Mouse (Mus musculus) liver, embryonic 14.5 days (tissue): ENCODE results near the gene Svip. TPM values are rescaled to one million over a fixed set of nuclear protein-coding genes. Genes with fewer than 3 reads are reported as not detected.

Experiments
- ATAC-seq: fragments of 200-750 bp; cut with Nextera tagmentation; 2 replicates; pipeline ENCODE4 v1.8.0; 2017; ENCODE audit warnings: moderate number of reproducible peaks, mild to moderate bottlenecking, moderate library complexity; ENCODE audit not compliant: insufficient read depth
- DNase-seq, 3 experiments: peaks; one replicate each; pipeline ENCODE4 v3.0.0-alpha.2; 2012 to 2013; ENCODE audit warnings: low read depth in 3 of 3, low spot score in 3 of 3
- H3K27ac ChIP-seq: fragments of 300-500 bp; sonication (generic); 2 replicates; pipeline ENCODE4 v1.5.1; 2014; ENCODE audit warnings: moderate library complexity, mild to moderate bottlenecking, control low read depth, inconsistent platforms
- H3K27me3 ChIP-seq: fragments of 300-500 bp; sonication (generic); 2 replicates; pipeline ENCODE4 v1.6.1; 2014; ENCODE audit warnings: mild to moderate bottlenecking, low read length, moderate library complexity; ENCODE audit not compliant: control insufficient read depth, insufficient read depth
- H3K36me3 ChIP-seq: fragments of 300-500 bp; sonication (generic); replicated peaks from 2 replicates; pipeline ENCODE4 v1.6.1; 2014; ENCODE audit warnings: low read depth; ENCODE audit not compliant: control insufficient read depth, insufficient read depth
- H3K4me1 ChIP-seq, 2 experiments: fragments of 200-500 bp in 1 of 2; fragments of 300-500 bp in 1 of 2; sonication (generic) in 1 of 2; replicated peaks; 2 replicates each; pipeline ENCODE4 v1.6.1; 2012 to 2014; ENCODE audit warnings: antibody characterized with exemption in 1 of 2, inconsistent platforms in 1 of 2, low read length in 1 of 2; ENCODE audit not compliant: control insufficient read depth in 2 of 2, insufficient read depth in 2 of 2
- H3K4me2 ChIP-seq: fragments of 300-500 bp; sonication (generic); 2 replicates; pipeline ENCODE4 v1.6.1; 2014; ENCODE audit warnings: low read depth, mild to moderate bottlenecking, control low read depth, moderate library complexity
- H3K4me3 ChIP-seq, 2 experiments: fragments of 200-500 bp in 1 of 2; fragments of 300-500 bp in 1 of 2; sonication (generic) in 1 of 2; 2 replicates each; pipeline ENCODE4 v1.5.1; 2012 to 2014; ENCODE audit warnings: low read depth in 2 of 2, low read length in 2 of 2, mild to moderate bottlenecking in 2 of 2, control low read depth in 1 of 2, inconsistent platforms in 1 of 2, moderate library complexity in 1 of 2; ENCODE audit not compliant: insufficient read depth in 1 of 2
- H3K9ac ChIP-seq: fragments of 300-500 bp; sonication (generic); replicated peaks from 2 replicates; pipeline ENCODE4 v1.6.1; 2014; ENCODE audit warnings: mild to moderate bottlenecking, control low read depth, moderate library complexity
- H3K9me3 ChIP-seq: fragments of 300-500 bp; sonication (generic); 2 replicates; pipeline ENCODE4 v1.6.1; 2016; ENCODE audit warnings: low read length, mixed read lengths; ENCODE audit not compliant: control insufficient read depth
- CTCF ChIP-seq: IDR thresholded peaks from 2 replicates; pipeline ENCODE4 v1.5.1; 2016; ENCODE audit warnings: antibody characterized with exemption, low read depth, control low read depth
- EP300 ChIP-seq: IDR thresholded peaks from 2 replicates; pipeline ENCODE4 v1.6.1; 2016; ENCODE audit warnings: antibody characterized with exemption, low read depth
- WGBS: fragments of 180-500 bp; shearing (Covaris S2); extraction: QIAGEN DNeasy Blood & Tissue Kit; methylation state at CpG from one replicate; pipeline ENCODE4 v1.1.7; 2014; ENCODE audit not compliant: insufficient replicate concordance; 5-methylcytosine and 5-hydroxymethylcytosine counted together
- polyA plus RNA-seq, 2 experiments: library from polyadenylated mRNA; depleted of rRNA in 1 of 2; stranded (reverse) in 1 of 2; unstranded in 1 of 2; fragments of >200 nt; fragmentation: Nextera tagmentation in 1 of 2; extraction: Ambion mirVana in 1 of 2; gene quantifications; 2 replicates each; pipeline versions ENCODE4 v1.2.1 to v1.2.3; 2012 to 2014

Svip gene
- polyA plus RNA-seq, 2 experiments: 12.4 to 23.6 TPM

DNA sequence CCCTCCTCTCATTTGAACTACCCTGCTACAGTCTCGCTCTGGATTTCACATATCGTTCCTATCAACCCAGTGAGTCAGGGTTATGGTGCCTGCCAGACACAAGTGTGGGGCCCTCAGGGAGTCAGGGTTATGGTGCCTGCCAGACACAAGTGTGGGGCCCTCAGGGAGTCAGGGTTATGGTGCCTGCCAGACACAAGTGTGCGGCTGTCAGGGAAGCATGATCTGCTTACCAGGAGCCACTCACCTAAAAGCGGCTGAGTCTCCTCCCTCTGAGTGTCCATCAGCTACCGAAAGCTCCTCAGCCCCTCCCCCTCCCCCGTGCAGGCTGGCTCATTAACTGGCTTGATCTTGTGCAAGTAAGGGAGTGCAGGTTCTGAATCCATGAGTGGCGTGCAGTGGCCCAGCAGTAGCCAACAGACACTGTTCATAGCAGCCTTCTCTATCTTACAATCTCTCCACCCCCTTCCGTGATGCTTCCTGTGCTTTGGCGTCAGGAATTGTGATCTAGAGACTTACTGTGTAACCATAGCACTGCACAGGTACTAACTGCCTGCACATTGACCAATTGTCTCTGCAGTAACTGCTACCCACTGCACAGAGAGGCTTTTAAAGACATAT lies 50.3 kb downstream of the Svip start:
- Histone ChIP-seq H3K36me3 (no peaks in the 10 kb centered on the region), H3K4me2 (no peak overlapping the region), H3K4me1 (no peaks in the 10 kb centered on the region), H3K27me3 (no peaks in the 10 kb centered on the region), H3K4me3 (no peak overlapping the region), H3K9me3 (no peaks in the 10 kb centered on the region), H3K27ac (no peak overlapping the region), H3K9ac (no peak overlapping the region)
- ATAC-seq: no peak
- no peak for DNase-seq
- WGBS: 45% methylated on average over 9 of the region's 9 CpGs
- TF ChIP-seq EP300: no peak
- TF ChIP-seq CTCF: no peak

Other genes starting within 250 kb of the Svip start
- 1.6 and 2.8 TPM in 2 replicates for gene Gas2, start 144.0 kb downstream of the Svip start, polyA plus RNA-seq (2012; rRNA removed)
- 4.9 and 6.1 TPM in 2 replicates for gene Gas2, start 144.0 kb downstream of the Svip start, polyA plus RNA-seq (2014; fragmentation: Nextera tagmentation; extraction: Ambion mirVana)
- gene Fancf, start 143.8 kb downstream of the Svip start, polyA plus RNA-seq (2012; rRNA removed): 5.1 and 7.2 TPM in 2 replicates
- gene Fancf, start 143.8 kb downstream of the Svip start, polyA plus RNA-seq (2014; fragmentation: Nextera tagmentation; extraction: Ambion mirVana): 6.8 and 7.2 TPM in 2 replicates
- gene 1700015G11Rik, start 9.7 kb upstream of the Svip start, polyA plus RNA-seq (2012; rRNA removed): not detected in 2 replicates
- gene 1700015G11Rik, start 9.7 kb upstream of the Svip start, polyA plus RNA-seq (2014; fragmentation: Nextera tagmentation; extraction: Ambion mirVana): not detected in 2 replicates